Mouse (Mus musculus): Measurements from ENCODE around the gene Gm43738. TPM values are rescaled to one million over a fixed set of nuclear protein-coding genes. Genes with fewer than 3 reads are reported as not detected.

The Gm43738 gene
- polyA plus RNA-seq, 2 experiments, result 0.02 to 0.04 TPM

- Histone ChIP-seq H3K36me3 (replicated peaks; ENCODE audit: control insufficient read depth, insufficient read depth, low read depth) (no peaks in the 10 kb centered on the region), H3K27me3 (ENCODE audit: control insufficient read depth, insufficient read depth, low read length) (no peaks in the 10 kb centered on the region), H3K4me2 (ENCODE audit: low read depth) (no peak overlapping the region), H3K9ac (replicated peaks) (no peak overlapping the region), H3K4me3 (ENCODE audit: insufficient read depth in 1 of 2, low read depth in 2 of 2, low read length in 2 of 2) (no peak overlapping the region), H3K4me1 (replicated peaks; ENCODE audit: control insufficient read depth in 2 of 2, insufficient read depth in 2 of 2, low read length in 1 of 2) (peaks cover 11 to 15% of the 10 kb centered on the region in 2 experiments), H3K27ac (no peak overlapping the region), H3K9me3 (ENCODE audit: control insufficient read depth, low read length) (no peaks in the 10 kb centered on the region)
- no peak for ATAC-seq (ENCODE audit: insufficient read depth)
- no peak for TF ChIP-seq EP300 (IDR thresholded peaks at IDR 0.05; ENCODE audit: low read depth)
- no peak for TF ChIP-seq CTCF (IDR thresholded peaks at IDR 0.05; ENCODE audit: low read depth)
- no peak for DNase-seq (ENCODE audit: low read depth in 3 of 3, low spot score in 3 of 3)
Measured at GRCm38 (mm10) chr3:89106881-89107280, 6.0 kb upstream of the Gm43738 start.

GRCm38 (mm10) chr3:89103291-89103595 lies 2.3 kb upstream of the Gm43738 start:
- Histone ChIP-seq H3K27ac (peak overlapping the region; percentile 72), H3K4me3 (ENCODE audit: insufficient read depth in 1 of 2, low read depth in 2 of 2, low read length in 2 of 2) (no peak overlapping the region), H3K27me3 (ENCODE audit: control insufficient read depth, insufficient read depth, low read length) (no peaks in the 10 kb centered on the region), H3K9ac (replicated peaks) (no peak overlapping the region), H3K4me1 (replicated peaks; ENCODE audit: control insufficient read depth in 2 of 2, insufficient read depth in 2 of 2, low read length in 1 of 2) (peaks cover 15 to 16% of the 10 kb centered on the region in 2 experiments), H3K9me3 (ENCODE audit: control insufficient read depth, low read length) (no peaks in the 10 kb centered on the region), H3K4me2 (ENCODE audit: low read depth) (no peak overlapping the region), H3K36me3 (replicated peaks; ENCODE audit: control insufficient read depth, insufficient read depth, low read depth) (peaks cover 9% of the 10 kb centered on the region)
- ATAC-seq (ENCODE audit: insufficient read depth) (no peak), DNase-seq (ENCODE audit: low read depth in 3 of 3, low spot score in 3 of 3) (no peak)
- TF ChIP-seq EP300 (IDR thresholded peaks at IDR 0.05; ENCODE audit: low read depth) (no peak), CTCF (IDR thresholded peaks at IDR 0.05; ENCODE audit: low read depth) (no peak)
- 42% methylated on average over 4 of the region's 4 CpGs for WGBS (ENCODE audit: insufficient replicate concordance)

GRCm38 (mm10) chr3:89102495-89103290 lies 1.8 kb upstream of the Gm43738 start:
- ATAC-seq (ENCODE audit: insufficient read depth) (no peak), DNase-seq (ENCODE audit: low read depth in 3 of 3, low spot score in 3 of 3) (no peak)
- peak overlapping the region; percentile 63 for H3K4me2 ChIP-seq (ENCODE audit: low read depth)
- 54% methylated on average over 12 of the region's 12 CpGs for WGBS (ENCODE audit: insufficient replicate concordance)
- TF ChIP-seq EP300 (IDR thresholded peaks at IDR 0.05; ENCODE audit: low read depth) (0 out of 2 replicates have a peak, but pooled peaks have one; percentile 6), CTCF (IDR thresholded peaks at IDR 0.05; ENCODE audit: low read depth) (no peak)
- no peaks in the 10 kb centered on the region for H3K9me3 ChIP-seq (ENCODE audit: control insufficient read depth, low read length)
- H3K27ac ChIP-seq, result peak overlapping the region; percentile 72
- peaks cover 11% of the 10 kb centered on the region for H3K36me3 ChIP-seq (replicated peaks; ENCODE audit: control insufficient read depth, insufficient read depth, low read depth)
- H3K27me3 ChIP-seq (ENCODE audit: control insufficient read depth, insufficient read depth, low read length), result no peaks in the 10 kb centered on the region
- H3K4me3 ChIP-seq (ENCODE audit: insufficient read depth in 1 of 2, low read depth in 2 of 2, low read length in 2 of 2), result peak overlapping the region in 1 of 2 experiments; percentile 60; a peak in 2 of 4 replicates
- H3K4me1 ChIP-seq (replicated peaks; ENCODE audit: control insufficient read depth in 2 of 2, insufficient read depth in 2 of 2, low read length in 1 of 2), result peaks cover 14 to 16% of the 10 kb centered on the region in 2 experiments
- peak overlapping the region; percentile 53 for H3K9ac ChIP-seq (replicated peaks)

GRCm38 (mm10) chr3:89101812-89102494 lies 1.1 kb upstream of the Gm43738 start, which contains the start of gene Fdps:
Gene Fdps, minus strand, starts transcription at chr3:89101959.
- Histone ChIP-seq H3K27me3 (ENCODE audit: control insufficient read depth, insufficient read depth, low read length) (no peaks in the 10 kb centered on the region), H3K9me3 (ENCODE audit: control insufficient read depth, low read length) (no peaks in the 10 kb centered on the region), H3K4me3 (ENCODE audit: insufficient read depth in 1 of 2, low read depth in 2 of 2, low read length in 2 of 2) (peak within 1 kb of the TSS; percentile 60 to 95), H3K36me3 (replicated peaks; ENCODE audit: control insufficient read depth, insufficient read depth, low read depth) (peaks cover 18% of the 10 kb centered on the region), H3K4me2 (ENCODE audit: low read depth) (peak within 1 kb of the TSS; percentile 88), H3K27ac (peak within 1 kb of the TSS; percentile 72), H3K9ac (replicated peaks) (peak within 1 kb of the TSS; percentile 59), H3K4me1 (replicated peaks; ENCODE audit: control insufficient read depth in 2 of 2, insufficient read depth in 2 of 2, low read length in 1 of 2) (peaks cover 13 to 16% of the 10 kb centered on the region in 2 experiments)
- DNase-seq (ENCODE audit: low read depth in 3 of 3, low spot score in 3 of 3) (peak; percentile 99 to 100 (median 100)), ATAC-seq (ENCODE audit: insufficient read depth) (peak; percentile 98)
- TF ChIP-seq CTCF (IDR thresholded peaks at IDR 0.05; ENCODE audit: low read depth) (peak; percentile 58; the same call in 1 of the 2 replicates), EP300 (IDR thresholded peaks at IDR 0.05; ENCODE audit: low read depth) (no peak)
- WGBS (ENCODE audit: insufficient replicate concordance), result 0% methylated on average over 26 of the region's 26 CpGs

- peaks cover 13 to 16% of the 10 kb centered on the region in 2 experiments for H3K4me1 ChIP-seq (replicated peaks; ENCODE audit: control insufficient read depth in 2 of 2, insufficient read depth in 2 of 2, low read length in 1 of 2)
- H3K4me2 ChIP-seq (ENCODE audit: low read depth), result peak overlapping the region; percentile 88
- DNase-seq (ENCODE audit: low read depth in 3 of 3, low spot score in 3 of 3) (no peak), ATAC-seq (ENCODE audit: insufficient read depth) (peak; percentile 52)
- peaks cover 18% of the 10 kb centered on the region for H3K36me3 ChIP-seq (replicated peaks; ENCODE audit: control insufficient read depth, insufficient read depth, low read depth)
- H3K4me3 ChIP-seq (ENCODE audit: insufficient read depth in 1 of 2, low read depth in 2 of 2, low read length in 2 of 2), result peak overlapping the region; percentile 60 to 95
- WGBS (ENCODE audit: insufficient replicate concordance), result under 1% methylated on average over 19 of the region's 19 CpGs
- no peaks in the 10 kb centered on the region for H3K9me3 ChIP-seq (ENCODE audit: control insufficient read depth, low read length)
- H3K27me3 ChIP-seq (ENCODE audit: control insufficient read depth, insufficient read depth, low read length), result no peaks in the 10 kb centered on the region
- H3K27ac ChIP-seq, result peak overlapping the region; percentile 12
- TF ChIP-seq CTCF (IDR thresholded peaks at IDR 0.05; ENCODE audit: low read depth), result no peak
- no peak for TF ChIP-seq EP300 (IDR thresholded peaks at IDR 0.05; ENCODE audit: low read depth)
- H3K9ac ChIP-seq (replicated peaks), result peak overlapping the region; percentile 59
Measured at GRCm38 (mm10) chr3:89101459-89101811, 536 bp upstream of the Gm43738 start.
